Mouse (Mus musculus) stomach, postnatal 0 days (tissue): ENCODE data around the gene Tle4. TPM values are rescaled to one million over a fixed set of nuclear protein-coding genes. Genes with fewer than 3 reads are reported as not detected.

Experiments used
- ATAC-seq: fragments of 200-750 bp; cut with Nextera tagmentation; 2 replicates; pipeline ENCODE4 v1.8.0; 2017; ENCODE audit not compliant: low FRiP score, low TSS enrichment
- DNase-seq: peaks from one replicate; pipeline ENCODE4 v3.0.0-alpha.2; 2016; ENCODE audit warnings: low spot score
- H3K27ac ChIP-seq: fragments of 300-500 bp; sonication (generic); replicated peaks from 2 replicates; pipeline ENCODE4 v1.5.1; 2014; ENCODE audit warnings: mild to moderate bottlenecking, control low read depth
- H3K27me3 ChIP-seq: fragments of 300-500 bp; sonication (generic); 2 replicates; pipeline ENCODE4 v1.6.1; 2014; ENCODE audit warnings: low read length; ENCODE audit not compliant: control insufficient read depth, insufficient read depth
- H3K36me3 ChIP-seq: fragments of 300-500 bp; sonication (generic); 2 replicates; pipeline ENCODE4 v1.6.1; 2014; ENCODE audit warnings: low read length, mixed read lengths; ENCODE audit not compliant: control insufficient read depth, insufficient read depth
- H3K4me1 ChIP-seq: fragments of 300-500 bp; sonication (generic); replicated peaks from 2 replicates; pipeline ENCODE4 v1.6.1; 2014; ENCODE audit warnings: antibody characterized with exemption; ENCODE audit not compliant: control insufficient read depth, insufficient read depth
- H3K4me2 ChIP-seq: fragments of 300-500 bp; sonication (generic); replicated peaks from 2 replicates; pipeline ENCODE4 v1.6.1; 2014; ENCODE audit warnings: low read depth, mild to moderate bottlenecking, control low read depth, moderate library complexity
- H3K4me3 ChIP-seq: fragments of 300-500 bp; sonication (generic); 2 replicates; pipeline ENCODE4 v1.5.1; 2014; ENCODE audit warnings: low read depth, low read length, control low read depth
- H3K9ac ChIP-seq: fragments of 300-500 bp; sonication (generic); 2 replicates; pipeline ENCODE4 v1.6.1; 2014; ENCODE audit warnings: mild to moderate bottlenecking, low read length, control low read depth, mixed read lengths
- H3K9me3 ChIP-seq: fragments of 300-500 bp; sonication (generic); 2 replicates; pipeline ENCODE4 v1.6.1; 2016; ENCODE audit warnings: low read length; ENCODE audit not compliant: control insufficient read depth
- CTCF ChIP-seq: IDR thresholded peaks from 2 replicates; pipeline ENCODE4 v1.5.1; 2016; ENCODE audit warnings: antibody characterized with exemption, low read depth, mild to moderate bottlenecking, moderate library complexity
- EP300 ChIP-seq: optimal IDR thresholded peaks from 2 replicates; pipeline ENCODE3; 2016; ENCODE audit warnings: antibody characterized with exemption
- WGBS: fragments of 180-500 bp; shearing (Covaris S2); extraction: QIAGEN DNeasy Blood & Tissue Kit; methylation state at CpG from one replicate; pipeline ENCODE4 v1.1.7; 2014; 5-methylcytosine and 5-hydroxymethylcytosine counted together
- polyA plus RNA-seq: library from polyadenylated mRNA; unstranded; fragments of >200 nt; fragmentation: Nextera tagmentation; extraction: Ambion mirVana; gene quantifications from 2 replicates; pipeline ENCODE4 v1.2.1, GENCODE M21; 2015

Gene Tle4
- polyA plus RNA-seq, 1 experiment from 2014 or later, result 5.1 TPM

DNA sequence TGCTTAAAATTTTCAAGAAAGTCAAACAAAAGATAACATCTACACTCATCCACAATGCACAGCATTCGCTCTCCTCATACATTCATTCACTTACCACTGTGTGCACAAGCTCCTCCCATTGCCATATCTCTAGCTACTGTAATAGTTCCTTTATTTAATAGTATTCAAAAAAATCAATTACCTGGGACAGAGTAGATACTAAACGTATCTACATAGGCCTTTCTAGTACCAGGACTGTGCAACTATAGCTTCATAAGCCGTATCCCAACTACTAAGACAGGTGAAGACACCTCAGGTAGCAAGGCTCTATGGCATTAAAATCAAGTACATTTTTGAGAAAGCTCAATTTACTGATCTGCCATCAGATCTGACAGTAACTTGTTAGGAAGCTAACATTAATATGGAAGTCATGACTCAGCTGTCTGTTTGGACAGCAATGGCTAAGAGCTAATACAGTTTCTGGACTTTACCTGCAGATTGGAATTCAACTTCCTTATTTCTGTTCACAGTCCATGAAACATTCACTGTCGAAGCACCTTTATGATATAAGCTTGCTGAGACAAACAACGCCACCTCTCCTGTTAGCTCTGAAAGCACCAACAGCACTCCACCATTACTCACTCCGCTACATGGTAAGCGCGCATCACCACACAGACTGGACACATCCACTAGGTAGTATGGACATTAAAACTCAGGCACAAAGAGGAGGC, 50.6 kb downstream of the Tle4 start:
- H3K9me3 ChIP-seq, result no peaks in the 10 kb centered on the region
- 92% methylated on average over 8 of the region's 8 CpGs for WGBS
- H3K4me3 ChIP-seq, result no peak overlapping the region
- no peak overlapping the region for H3K9ac ChIP-seq
- no peaks in the 10 kb centered on the region for H3K4me1 ChIP-seq
- no peak overlapping the region for H3K4me2 ChIP-seq
- TF ChIP-seq CTCF (no peak), EP300 (no peak)
- H3K36me3 ChIP-seq, result no peaks in the 10 kb centered on the region
- DNase-seq, result no peak
- no peak for ATAC-seq
- no peaks in the 10 kb centered on the region for H3K27me3 ChIP-seq
- H3K27ac ChIP-seq, result no peak overlapping the region

GRCm38 (mm10) chr19:14545485-14545884, 52.4 kb downstream of the Tle4 start:
- Histone ChIP-seq H3K27me3 (no peaks in the 10 kb centered on the region), H3K4me1 (no peaks in the 10 kb centered on the region), H3K36me3 (no peaks in the 10 kb centered on the region), H3K27ac (no peak overlapping the region), H3K4me2 (no peak overlapping the region), H3K4me3 (no peak overlapping the region), H3K9ac (no peak overlapping the region), H3K9me3 (no peaks in the 10 kb centered on the region)
- DNase-seq (no peak), ATAC-seq (no peak)
- 86% methylated on average over 1 of the region's 1 CpGs for whole genome bisulfite sequencing
- TF ChIP-seq CTCF (no peak), EP300 (no peak)

- no peak for ATAC-seq
- Histone ChIP-seq H3K36me3 (no peaks in the 10 kb centered on the region), H3K27me3 (no peaks in the 10 kb centered on the region), H3K27ac (no peak overlapping the region), H3K4me2 (no peak overlapping the region), H3K4me1 (no peaks in the 10 kb centered on the region), H3K9me3 (no peaks in the 10 kb centered on the region), H3K4me3 (no peak overlapping the region), H3K9ac (no peak overlapping the region)
- no peak for DNase-seq
- WGBS, result 89% methylated on average over 1 of the region's 1 CpGs
- TF ChIP-seq CTCF (no peak), EP300 (no peak)
These were observed 54.5 kb downstream of the Tle4 start for GRCm38 (mm10) chr19:14543305-14543704.

- Histone ChIP-seq H3K9ac (no peak overlapping the region), H3K4me3 (no peak overlapping the region), H3K9me3 (no peaks in the 10 kb centered on the region), H3K4me1 (no peaks in the 10 kb centered on the region), H3K27ac (no peak overlapping the region), H3K36me3 (no peaks in the 10 kb centered on the region), H3K4me2 (no peak overlapping the region), H3K27me3 (no peaks in the 10 kb centered on the region)
- 90% methylated on average over 3 of the region's 3 CpGs for WGBS
- no peak for DNase-seq
- no peak for ATAC-seq
- TF ChIP-seq EP300, result no peak
- TF ChIP-seq CTCF, result no peak
These were observed 57.2 kb downstream of the Tle4 start for GRCm38 (mm10) chr19:14540678-14541077.

DNA sequence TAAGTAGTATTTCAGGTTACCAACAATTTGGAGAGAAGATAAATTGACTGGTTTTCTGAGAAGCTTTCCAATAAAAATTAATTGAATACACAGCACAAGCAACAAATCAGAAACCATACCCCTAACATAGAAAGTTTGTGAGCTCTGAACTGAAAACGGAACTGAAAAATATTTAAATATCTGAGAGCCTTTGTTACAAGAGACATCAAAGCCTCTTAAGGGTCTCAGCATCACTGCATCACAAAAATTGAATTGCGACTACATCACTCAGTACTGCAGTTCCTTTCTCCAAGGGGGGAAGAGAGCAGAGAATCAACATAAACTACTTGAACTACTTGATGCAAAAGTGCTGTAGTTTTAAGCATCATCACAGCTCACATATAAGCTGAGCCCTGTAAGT, 61.2 kb downstream of the Tle4 start:
- DNase-seq (no peak), ATAC-seq (no peak)
- WGBS, result 87% methylated on average over 2 of the region's 2 CpGs
- H3K27ac ChIP-seq, result no peak overlapping the region
- no peaks in the 10 kb centered on the region for H3K36me3 ChIP-seq
- H3K27me3 ChIP-seq, result no peaks in the 10 kb centered on the region
- H3K9ac ChIP-seq, result no peak overlapping the region
- H3K4me1 ChIP-seq, result no peaks in the 10 kb centered on the region
- no peak for TF ChIP-seq CTCF
- TF ChIP-seq EP300, result no peak
- no peak overlapping the region for H3K4me3 ChIP-seq
- no peaks in the 10 kb centered on the region for H3K9me3 ChIP-seq
- no peak overlapping the region for H3K4me2 ChIP-seq

DNA sequence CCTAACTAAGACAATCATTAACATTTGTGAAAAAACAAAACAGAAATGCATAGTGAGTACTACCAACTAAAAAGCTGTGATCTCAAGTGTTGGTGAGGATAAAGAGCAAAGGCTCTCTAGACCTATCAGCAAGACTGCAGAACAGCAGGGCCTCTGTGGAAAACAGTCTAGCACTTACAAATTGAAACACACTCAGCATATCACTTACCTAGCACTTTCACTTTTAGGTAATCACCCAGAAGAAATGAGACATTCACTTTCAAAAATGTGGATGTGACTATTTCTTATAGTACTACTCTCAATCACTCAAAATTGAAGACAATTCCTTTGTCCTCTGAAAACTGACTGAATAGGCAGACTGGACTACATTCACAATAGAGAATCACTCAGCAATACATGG, 63.4 kb downstream of the Tle4 start:
- no peak overlapping the region for H3K9ac ChIP-seq
- no peak overlapping the region for H3K4me2 ChIP-seq
- H3K4me3 ChIP-seq, result no peak overlapping the region
- H3K36me3 ChIP-seq, result no peaks in the 10 kb centered on the region
- H3K9me3 ChIP-seq, result no peaks in the 10 kb centered on the region
- DNase-seq (no peak), ATAC-seq (no peak)
- H3K27me3 ChIP-seq, result no peaks in the 10 kb centered on the region
- H3K27ac ChIP-seq, result no peak overlapping the region
- TF ChIP-seq CTCF, result no peak
- TF ChIP-seq EP300, result no peak
- H3K4me1 ChIP-seq, result no peaks in the 10 kb centered on the region
